Mouse (Mus musculus) hindbrain, embryonic 15.5 days (tissue): ENCODE measurements around the gene Prrxl1. TPM values are rescaled to one million over a fixed set of nuclear protein-coding genes. Genes with fewer than 3 reads are reported as not detected.

ENCODE experiments used
- ATAC-seq: fragments of 200-750 bp; cut with Nextera tagmentation; 2 replicates; pipeline ENCODE4 v1.8.0; 2017; ENCODE audit warnings: low read depth, moderate number of reproducible peaks, moderate TSS enrichment; ENCODE audit not compliant: low FRiP score
- H3K27ac ChIP-seq: fragments of 300-500 bp; sonication (generic); replicated peaks from 2 replicates; pipeline ENCODE4 v1.5.1; 2015; ENCODE audit warnings: mild to moderate bottlenecking, inconsistent platforms
- H3K27me3 ChIP-seq: fragments of 300-500 bp; sonication (generic); 2 replicates; pipeline ENCODE4 v1.6.1; 2015; ENCODE audit warnings: control low read depth, inconsistent platforms
- H3K36me3 ChIP-seq: fragments of 300-500 bp; sonication (generic); 2 replicates; pipeline ENCODE4 v1.6.1; 2015; ENCODE audit warnings: control low read depth, inconsistent platforms
- H3K4me1 ChIP-seq: fragments of 300-500 bp; sonication (generic); replicated peaks from 2 replicates; pipeline ENCODE4 v1.6.1; 2015; ENCODE audit warnings: control low read depth, inconsistent platforms
- H3K4me2 ChIP-seq: fragments of 300-500 bp; sonication (generic); 2 replicates; pipeline ENCODE4 v1.6.1; 2015; ENCODE audit warnings: moderate library complexity, mild to moderate bottlenecking, inconsistent platforms
- H3K4me3 ChIP-seq: fragments of 300-500 bp; sonication (generic); 2 replicates; pipeline ENCODE4 v1.5.1; 2015; ENCODE audit warnings: mild to moderate bottlenecking, inconsistent platforms
- H3K9ac ChIP-seq: fragments of 300-500 bp; sonication (generic); 2 replicates; pipeline ENCODE4 v1.6.1; 2015; ENCODE audit warnings: inconsistent platforms
- H3K9me3 ChIP-seq: fragments of 300-500 bp; sonication (generic); 2 replicates; pipeline ENCODE4 v1.6.1; 2016; ENCODE audit warnings: control low read depth, inconsistent platforms
- WGBS: fragments of 180-500 bp; shearing (Covaris S2); methylation state at CpG from one replicate; pipeline ENCODE4 v1.1.7; 2015; 5-methylcytosine and 5-hydroxymethylcytosine counted together
- polyA plus RNA-seq: library from polyadenylated mRNA; unstranded; fragments of >200 nt; fragmentation: Nextera tagmentation; extraction: Ambion mirVana; gene quantifications from 2 replicates; pipeline ENCODE4 v1.2.1, GENCODE M21; 2015

Gene Prrxl1
- polyA plus RNA-seq, 1 experiment from 2014 or later, result 54.6 TPM

DNA sequence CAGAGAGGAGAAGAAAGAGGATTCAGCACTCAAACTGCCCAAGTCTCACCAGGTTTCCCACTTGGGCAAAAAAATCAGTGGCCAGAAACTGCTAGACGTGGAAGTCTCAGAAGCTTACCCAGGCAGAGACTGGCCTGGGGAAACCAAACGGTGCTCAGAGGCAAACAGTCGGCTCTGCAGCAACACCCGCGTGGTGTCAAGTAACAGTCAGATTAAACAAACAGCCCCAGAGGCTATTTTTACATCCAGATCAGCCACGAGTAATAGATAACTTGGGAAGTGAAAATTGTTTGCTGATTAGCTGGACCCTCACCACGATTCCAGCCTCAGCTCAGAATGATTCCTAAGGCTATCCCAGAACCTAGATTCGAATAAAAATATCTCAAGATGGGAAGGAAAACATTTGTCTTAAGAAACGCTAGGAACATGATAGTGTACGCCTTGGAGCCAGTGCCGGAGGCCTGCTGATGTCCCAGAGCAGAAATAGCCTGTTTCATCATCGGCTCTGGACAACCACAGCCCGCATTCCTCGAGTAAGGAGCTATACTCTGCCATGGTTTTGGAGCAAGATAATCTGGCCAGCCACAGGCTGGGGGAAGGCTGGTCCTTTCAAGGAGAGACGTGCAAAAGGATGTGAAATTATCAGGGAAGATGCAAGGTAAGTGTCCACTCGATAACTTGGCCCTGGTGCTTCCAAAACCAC lies 86.1 kb downstream of the Prrxl1 start, which contains the start of gene 3425401B19Rik:
Gene 3425401B19Rik, minus strand, starts transcription at position 170 of the 703 bp plus-strand sequence.
- H3K9me3 ChIP-seq, result no peaks in the 10 kb centered on the region
- no peak within 1 kb of the TSS for H3K27ac ChIP-seq
- H3K4me3 ChIP-seq, result no peak within 1 kb of the TSS

DNA sequence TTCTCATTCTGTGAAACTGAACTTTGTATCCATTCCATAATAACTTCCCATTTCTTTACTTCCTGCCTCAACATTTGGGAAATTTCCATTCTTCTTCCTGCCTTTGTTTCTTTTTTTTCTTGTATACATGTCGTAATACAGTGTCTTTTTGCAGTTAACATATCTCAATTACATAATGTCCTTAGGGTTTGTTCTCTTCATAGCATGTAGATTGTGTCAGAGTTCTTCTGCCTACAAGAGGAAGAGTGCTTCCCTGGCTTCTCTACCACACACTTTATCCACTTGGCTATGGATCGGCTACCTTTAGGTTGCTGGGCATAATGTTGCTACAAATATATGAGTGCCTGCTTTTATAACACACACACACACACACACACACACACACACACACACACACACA lies 96.7 kb downstream of the Prrxl1 start:
- no peak overlapping the region for H3K4me2 ChIP-seq
- no peaks in the 10 kb centered on the region for H3K27me3 ChIP-seq
- WGBS, result 83% methylated on average over 2 of the region's 2 CpGs
- H3K4me3 ChIP-seq, result no peak overlapping the region
- H3K36me3 ChIP-seq, result no peaks in the 10 kb centered on the region
- ATAC-seq, result no peak
- no peak overlapping the region for H3K9ac ChIP-seq
- no peak overlapping the region for H3K27ac ChIP-seq
- H3K4me1 ChIP-seq, result no peaks in the 10 kb centered on the region
- no peaks in the 10 kb centered on the region for H3K9me3 ChIP-seq

More for the DNA sequence above, 86.1 kb downstream of the Prrxl1 start, which contains the start of gene 3425401B19Rik:
- Histone ChIP-seq H3K4me2 (peak within 1 kb of the TSS; percentile 32; the same call in 1 of the 2 replicates), H3K36me3 (no peaks in the 10 kb centered on the region), H3K4me1 (peaks cover 18% of the 10 kb centered on the region), H3K9ac (no peak within 1 kb of the TSS), H3K27me3 (no peaks in the 10 kb centered on the region)
- no peak for ATAC-seq
- 77% methylated on average over 16 of the region's 16 CpGs for WGBS

DNA sequence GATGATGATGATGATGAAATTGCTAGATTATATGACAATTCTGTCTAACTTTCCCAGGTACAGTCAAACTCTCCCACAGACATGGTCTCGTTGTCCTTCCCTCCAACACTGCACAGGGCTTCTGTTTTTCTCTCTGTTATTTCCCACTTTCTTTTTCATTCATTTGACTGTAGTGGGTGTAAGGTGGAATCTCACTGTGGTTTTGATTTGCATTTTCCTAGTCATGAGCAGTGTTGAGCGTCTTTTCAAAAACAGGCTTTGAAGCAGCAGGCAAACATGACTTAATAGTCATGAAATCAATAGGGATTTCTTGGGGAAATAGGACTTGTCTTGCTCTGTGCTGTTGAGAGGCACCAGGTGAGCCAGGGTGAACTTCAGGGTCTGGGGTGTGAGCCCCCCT lies 97.1 kb downstream of the Prrxl1 start:
- no peak for ATAC-seq
- no peak overlapping the region for H3K27ac ChIP-seq
- H3K27me3 ChIP-seq, result no peaks in the 10 kb centered on the region
- H3K4me1 ChIP-seq, result no peaks in the 10 kb centered on the region
- 87% methylated on average over 2 of the region's 2 CpGs for WGBS
- no peak overlapping the region for H3K4me3 ChIP-seq
- no peak overlapping the region for H3K9ac ChIP-seq
- no peak overlapping the region for H3K4me2 ChIP-seq
- no peaks in the 10 kb centered on the region for H3K36me3 ChIP-seq
- H3K9me3 ChIP-seq, result no peaks in the 10 kb centered on the region

DNA sequence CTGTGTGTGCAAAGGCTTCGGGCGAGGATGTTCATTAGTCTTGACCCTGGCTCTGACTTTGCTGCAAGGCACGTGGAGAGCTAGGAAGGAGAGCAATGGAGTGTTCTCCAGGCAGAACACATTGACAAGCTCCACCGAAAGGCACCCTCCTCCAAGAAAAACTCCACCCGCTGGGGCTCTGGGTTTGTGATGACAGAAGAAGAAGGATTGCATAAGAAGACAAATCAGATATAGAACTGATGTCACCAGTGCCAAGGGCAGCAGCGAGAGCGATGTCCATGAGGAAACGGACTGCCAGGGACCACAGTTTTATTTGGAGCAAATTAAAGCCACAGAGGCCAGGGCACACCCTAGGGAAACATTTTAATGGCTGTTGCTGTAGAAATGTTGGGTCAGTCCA lies 98.6 kb downstream of the Prrxl1 start:
- Histone ChIP-seq H3K27ac (no peak overlapping the region), H3K4me1 (no peaks in the 10 kb centered on the region), H3K27me3 (no peaks in the 10 kb centered on the region), H3K9ac (no peak overlapping the region), H3K9me3 (no peaks in the 10 kb centered on the region), H3K4me2 (no peak overlapping the region), H3K4me3 (no peak overlapping the region), H3K36me3 (no peaks in the 10 kb centered on the region)
- 86% methylated on average over 8 of the region's 8 CpGs for WGBS
- no peak for ATAC-seq

DNA sequence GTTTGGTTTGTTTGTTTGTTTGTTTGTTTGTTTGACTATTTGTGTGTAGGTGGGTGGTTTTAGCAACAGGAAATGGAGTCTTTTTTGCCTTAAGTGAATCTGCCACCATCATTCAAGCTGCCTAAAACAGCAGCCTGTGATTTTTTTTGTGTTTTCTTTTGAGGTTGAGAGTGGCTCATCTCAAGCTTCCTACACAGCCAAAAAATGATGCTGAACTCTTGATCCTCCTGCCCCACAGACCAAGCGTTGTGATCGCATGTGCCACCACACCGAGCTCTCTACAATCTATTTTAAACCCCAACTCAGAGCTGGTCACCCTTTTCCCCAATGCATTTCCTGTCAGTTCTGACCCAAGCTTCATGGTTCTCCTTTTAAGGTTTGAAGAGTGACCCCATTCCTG lies 99.3 kb downstream of the Prrxl1 start:
- no peaks in the 10 kb centered on the region for H3K9me3 ChIP-seq
- H3K27ac ChIP-seq, result no peak overlapping the region
- no peak for ATAC-seq
- WGBS, result 91% methylated on average over 3 of the region's 3 CpGs
- H3K36me3 ChIP-seq, result no peaks in the 10 kb centered on the region
- no peaks in the 10 kb centered on the region for H3K4me1 ChIP-seq
- H3K27me3 ChIP-seq, result no peaks in the 10 kb centered on the region
- H3K4me3 ChIP-seq, result no peak overlapping the region
- H3K9ac ChIP-seq, result no peak overlapping the region
- no peak overlapping the region for H3K4me2 ChIP-seq

Other genes starting within 250 kb of the Prrxl1 start
- 0.33 and 0.61 TPM in 2 replicates for gene 1700024G13Rik, start 211.0 kb upstream of the Prrxl1 start, polyA plus RNA-seq
- 18.5 and 19.4 TPM in 2 replicates for gene Slc18a3, start 134.6 kb upstream of the Prrxl1 start, polyA plus RNA-seq
- 3.0 TPM in 2 replicates for gene Chat, start 133.4 kb upstream of the Prrxl1 start, polyA plus RNA-seq
- 22.9 and 27.5 TPM in 2 replicates for gene Ercc6, start 85.9 kb upstream of the Prrxl1 start, polyA plus RNA-seq
- 0.08 TPM in 1 of 2 replicates, not detected in the other for gene 3425401B19Rik, start 85.9 kb downstream of the Prrxl1 start, polyA plus RNA-seq
- gene Tmem273, start 186.6 kb downstream of the Prrxl1 start, polyA plus RNA-seq, result 0.23 and 0.31 TPM in 2 replicates
- gene Fam170b, start 234.6 kb downstream of the Prrxl1 start, polyA plus RNA-seq, result 0.06 TPM in 1 of 2 replicates, not detected in the other